Mouse (Mus musculus) midbrain, postnatal 0 days (tissue): Measurements from ENCODE around the gene Adamts12. TPM values are rescaled to one million over a fixed set of nuclear protein-coding genes. Genes with fewer than 3 reads are reported as not detected.

ENCODE experiments used
- ATAC-seq: fragments of 200-750 bp; cut with Nextera tagmentation; 2 replicates; pipeline ENCODE4 v1.8.0; 2017; ENCODE audit warnings: moderate number of reproducible peaks, mild to moderate bottlenecking, moderate TSS enrichment, moderate library complexity; ENCODE audit not compliant: low FRiP score
- DNase-seq: peaks from one replicate; pipeline ENCODE4 v3.0.0-alpha.2; 2015; ENCODE audit warnings: low spot score
- H3K27ac ChIP-seq: fragments of 300-500 bp; sonication (generic); 2 replicates; pipeline ENCODE4 v1.5.1; 2014; ENCODE audit warnings: low read depth, mild to moderate bottlenecking, low read length, mixed read lengths
- H3K27me3 ChIP-seq: fragments of 300-500 bp; sonication (generic); 2 replicates; pipeline ENCODE4 v1.6.1; 2014; ENCODE audit warnings: low read length, control low read depth, mixed read lengths; ENCODE audit not compliant: insufficient read depth
- H3K36me3 ChIP-seq: fragments of 300-500 bp; sonication (generic); 2 replicates; pipeline ENCODE4 v1.6.1; 2014; ENCODE audit warnings: low read length, control low read depth, mixed read lengths; ENCODE audit not compliant: insufficient read depth
- H3K4me1 ChIP-seq: fragments of 300-500 bp; sonication (generic); 2 replicates; pipeline ENCODE4 v1.6.1; 2014; ENCODE audit warnings: mild to moderate bottlenecking, control low read depth, antibody characterized with exemption, low read length, mixed read lengths; ENCODE audit not compliant: insufficient read depth
- H3K4me2 ChIP-seq: fragments of 300-500 bp; sonication (generic); 2 replicates; pipeline ENCODE4 v1.6.1; 2014; ENCODE audit warnings: low read depth, mild to moderate bottlenecking, low read length, mixed read lengths; ENCODE audit not compliant: poor library complexity, severe bottlenecking
- H3K4me3 ChIP-seq: fragments of 300-500 bp; sonication (generic); 2 replicates; pipeline ENCODE4 v1.5.1; 2014; ENCODE audit warnings: low read depth, mild to moderate bottlenecking, low read length, moderate library complexity
- H3K9ac ChIP-seq: fragments of 300-500 bp; sonication (generic); replicated peaks from 2 replicates; pipeline ENCODE4 v1.6.1; 2014; ENCODE audit warnings: mild to moderate bottlenecking, low read length, moderate library complexity, mixed read lengths; ENCODE audit not compliant: poor library complexity, severe bottlenecking
- H3K9me3 ChIP-seq: fragments of 300-500 bp; sonication (generic); 2 replicates; pipeline ENCODE4 v1.6.1; 2016; ENCODE audit warnings: low read length, control low read depth
- CTCF ChIP-seq: IDR thresholded peaks from 2 replicates; pipeline ENCODE4 v1.5.1; 2016; ENCODE audit warnings: antibody characterized with exemption, mild to moderate bottlenecking
- WGBS: fragments of 180-500 bp; shearing (Covaris S2); extraction: QIAGEN DNeasy Blood & Tissue Kit; methylation state at CpG from one replicate; pipeline ENCODE4 v1.1.7; 2014; 5-methylcytosine and 5-hydroxymethylcytosine counted together
- polyA plus RNA-seq: library from polyadenylated mRNA; unstranded; fragments of >200 nt; fragmentation: Nextera tagmentation; extraction: Ambion mirVana; gene quantifications from 2 replicates; pipeline ENCODE4 v1.2.1, GENCODE M21; 2015
- total RNA-seq: library from RNA; depleted of rRNA; stranded (reverse); fragments of >200 nt; gene quantifications from 2 replicates; pipeline ENCODE4 v1.2.3, GENCODE M21; 2014

Gene Adamts12
- total and polyA plus RNA-seq, 2 experiments from 2014 or later = 0.94 to 7.4 TPM

GRCm38 (mm10) chr15:11105101-11105500 is 40.5 kb downstream of the Adamts12 start:
- H3K27ac ChIP-seq = no peak overlapping the region
- H3K36me3 ChIP-seq = no peaks in the 10 kb centered on the region
- DNase-seq = no peak
- H3K27me3 ChIP-seq = no peaks in the 10 kb centered on the region
- no peak for TF ChIP-seq CTCF
- ATAC-seq = no peak
- no peaks in the 10 kb centered on the region for H3K9me3 ChIP-seq
- no peak overlapping the region for H3K4me2 ChIP-seq
- H3K4me3 ChIP-seq = no peak overlapping the region
- no peaks in the 10 kb centered on the region for H3K4me1 ChIP-seq
- WGBS = 68% methylated on average over 2 of the region's 2 CpGs
- H3K9ac ChIP-seq = no peak overlapping the region

- TF ChIP-seq CTCF = no peak
- H3K36me3 ChIP-seq = no peaks in the 10 kb centered on the region
- no peak overlapping the region for H3K4me2 ChIP-seq
- H3K4me1 ChIP-seq = no peaks in the 10 kb centered on the region
- 84% methylated on average over 5 of the region's 5 CpGs for WGBS
- no peaks in the 10 kb centered on the region for H3K9me3 ChIP-seq
- no peaks in the 10 kb centered on the region for H3K27me3 ChIP-seq
- H3K9ac ChIP-seq = no peak overlapping the region
- ATAC-seq = no peak
- no peak for DNase-seq
- H3K27ac ChIP-seq = no peak overlapping the region
- no peak overlapping the region for H3K4me3 ChIP-seq
These were observed 42.8 kb downstream of the Adamts12 start for GRCm38 (mm10) chr15:11107376-11107775.

GRCm38 (mm10) chr15:11114631-11115197 is 50.1 kb downstream of the Adamts12 start:
- TF ChIP-seq CTCF = no peak
- Histone ChIP-seq H3K27ac (no peak overlapping the region), H3K36me3 (no peaks in the 10 kb centered on the region), H3K4me2 (no peak overlapping the region), H3K9me3 (no peaks in the 10 kb centered on the region), H3K4me1 (no peaks in the 10 kb centered on the region), H3K27me3 (no peaks in the 10 kb centered on the region), H3K9ac (no peak overlapping the region), H3K4me3 (no peak overlapping the region)
- 21% methylated on average over 8 of the region's 8 CpGs for WGBS
- no peak for ATAC-seq
- no peak for DNase-seq

- Histone ChIP-seq H3K9me3 (no peaks in the 10 kb centered on the region), H3K4me2 (no peak overlapping the region), H3K27ac (no peak overlapping the region), H3K27me3 (no peaks in the 10 kb centered on the region), H3K4me1 (no peaks in the 10 kb centered on the region), H3K9ac (no peak overlapping the region), H3K4me3 (no peak overlapping the region), H3K36me3 (no peaks in the 10 kb centered on the region)
- WGBS = 73% methylated on average over 2 of the region's 2 CpGs
- no peak for DNase-seq
- ATAC-seq = no peak
- no peak for TF ChIP-seq CTCF
These were observed 51.7 kb downstream of the Adamts12 start for GRCm38 (mm10) chr15:11116303-11116702.

GRCm38 (mm10) chr15:11116853-11117252 is 52.3 kb downstream of the Adamts12 start:
- no peak for DNase-seq
- TF ChIP-seq CTCF = no peak
- no peaks in the 10 kb centered on the region for H3K36me3 ChIP-seq
- no peaks in the 10 kb centered on the region for H3K27me3 ChIP-seq
- no peak for ATAC-seq
- no peak overlapping the region for H3K27ac ChIP-seq
- H3K9me3 ChIP-seq = no peaks in the 10 kb centered on the region
- no peaks in the 10 kb centered on the region for H3K4me1 ChIP-seq
- WGBS = 77% methylated on average over 3 of the region's 3 CpGs
- H3K4me2 ChIP-seq = no peak overlapping the region
- no peak overlapping the region for H3K9ac ChIP-seq
- no peak overlapping the region for H3K4me3 ChIP-seq

GRCm38 (mm10) chr15:11118371-11118770 is 53.8 kb downstream of the Adamts12 start:
- Histone ChIP-seq H3K27me3 (no peaks in the 10 kb centered on the region), H3K27ac (no peak overlapping the region), H3K4me3 (no peak overlapping the region), H3K36me3 (no peaks in the 10 kb centered on the region), H3K4me2 (no peak overlapping the region), H3K4me1 (no peaks in the 10 kb centered on the region), H3K9ac (no peak overlapping the region), H3K9me3 (no peaks in the 10 kb centered on the region)
- ATAC-seq (no peak), DNase-seq (no peak)
- TF ChIP-seq CTCF = no peak
